Mouse (Mus musculus): Measurements from ENCODE around the gene Serinc5.
"Not testable (repeated sequence)": the region's sequence is repeated elsewhere in the genome, so short reads cannot be mapped to it uniquely, and the experiment has no call there.

Serinc5 gene

GRCm38 (mm10) chr13:92610311-92611221, at the start of gene Serinc5:
Gene Serinc5 (plus strand): TSS chr13:92611091.
- DNase-seq (ENCODE audit: extremely low read depth, low read depth), result peak; percentile 74

- no peak for DNase-seq (ENCODE audit: extremely low read depth, low read depth)
These were observed 34.8 kb upstream of the Serinc5 start, which contains the start of gene Spz1 for GRCm38 (mm10) chr13:92576072-92576471. Gene Spz1 (minus strand): TSS chr13:92576172.

DNA sequence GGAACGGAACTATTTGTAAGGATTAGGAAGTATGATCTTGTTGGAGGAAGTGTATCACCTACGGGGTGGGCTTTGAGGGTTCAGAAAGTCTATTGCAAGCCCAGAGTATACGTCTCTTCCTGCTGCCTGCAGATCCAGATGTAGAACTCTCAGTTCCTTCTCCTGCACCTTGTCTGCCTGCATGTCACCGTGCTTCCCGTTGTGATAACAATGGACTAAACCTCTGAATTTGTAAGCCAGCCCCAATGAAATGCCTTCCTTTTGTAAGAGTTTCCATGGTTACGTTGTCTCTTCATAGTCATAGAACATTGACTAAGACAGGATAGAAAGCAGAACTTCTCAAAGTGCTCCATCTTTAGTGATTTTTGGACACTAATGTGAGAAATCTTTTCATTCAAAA, 34.2 kb upstream of the Serinc5 start:
- DNase-seq (ENCODE audit: extremely low read depth, low read depth), result no peak

DNA sequence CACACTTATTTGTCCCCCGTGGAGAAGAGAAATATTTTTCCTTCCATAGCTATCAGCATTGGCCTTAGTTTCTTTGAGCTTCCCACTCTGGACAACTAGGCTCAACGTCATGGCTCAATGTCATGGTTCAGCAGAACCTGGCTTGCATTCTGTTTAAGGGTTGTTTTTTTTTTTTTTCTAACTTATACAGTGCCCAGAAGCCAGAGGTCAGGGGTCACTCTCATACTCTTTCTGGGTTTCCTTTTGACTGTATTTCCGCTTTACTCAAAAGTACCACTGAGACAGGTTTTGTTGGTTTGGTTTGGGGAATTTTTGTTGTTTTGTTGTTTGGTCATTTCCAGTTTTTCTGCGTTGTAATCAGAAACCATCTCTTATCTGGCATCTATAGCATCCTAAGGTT, 32.7 kb upstream of the Serinc5 start:
- no peak for DNase-seq (ENCODE audit: extremely low read depth, low read depth)

- DNase-seq (ENCODE audit: extremely low read depth, low read depth), result peak; percentile 33
These were observed 30.5 kb upstream of the Serinc5 start for GRCm38 (mm10) chr13:92580220-92581043.

GRCm38 (mm10) chr13:92584094-92584717, 26.7 kb upstream of the Serinc5 start:
- no peak for DNase-seq (ENCODE audit: extremely low read depth, low read depth)

GRCm38 (mm10) chr13:92588704-92589103, 22.2 kb upstream of the Serinc5 start:
- DNase-seq (ENCODE audit: extremely low read depth, low read depth), result no peak

DNA sequence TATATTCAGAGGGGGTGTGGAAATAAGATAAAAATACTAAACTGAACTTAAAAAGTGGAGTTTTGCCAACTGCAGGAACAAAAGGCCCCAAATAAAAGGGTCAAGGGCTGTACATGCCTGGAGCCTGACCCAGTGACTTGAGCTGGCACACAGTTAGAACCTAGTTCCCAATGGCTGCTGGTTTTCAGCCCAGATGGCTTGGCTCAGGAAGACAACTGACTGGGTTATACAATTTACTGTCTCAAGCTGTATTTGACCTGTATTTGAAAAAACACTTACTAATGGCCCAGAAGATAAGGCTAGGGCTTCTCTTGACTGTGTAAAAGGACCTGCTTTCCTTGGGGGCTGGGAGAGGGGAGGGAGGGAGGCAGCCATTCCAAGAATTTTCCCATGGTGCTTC, 21.6 kb upstream of the Serinc5 start:
- DNase-seq (ENCODE audit: extremely low read depth, low read depth), result no peak

DNA sequence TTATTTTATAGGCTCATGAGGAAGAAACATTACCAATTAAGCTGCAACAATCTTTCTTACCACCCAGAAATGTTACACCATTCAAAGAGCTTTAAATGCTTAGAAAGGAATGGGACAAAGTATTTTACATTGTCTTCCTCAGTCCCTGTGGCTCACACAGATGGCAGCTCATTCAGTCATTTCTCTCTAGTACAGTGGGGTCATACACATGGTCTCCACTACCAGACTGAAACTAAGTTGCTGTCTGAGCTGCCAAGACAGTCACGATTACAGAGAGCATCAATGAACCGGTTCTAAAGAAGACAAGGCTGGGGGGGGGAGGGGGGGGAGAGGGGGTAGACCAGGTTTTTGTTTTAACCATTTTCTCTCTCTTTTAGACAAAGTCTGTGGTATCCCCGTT, 19.7 kb upstream of the Serinc5 start:
- DNase-seq (ENCODE audit: extremely low read depth, low read depth), result no peak

DNA sequence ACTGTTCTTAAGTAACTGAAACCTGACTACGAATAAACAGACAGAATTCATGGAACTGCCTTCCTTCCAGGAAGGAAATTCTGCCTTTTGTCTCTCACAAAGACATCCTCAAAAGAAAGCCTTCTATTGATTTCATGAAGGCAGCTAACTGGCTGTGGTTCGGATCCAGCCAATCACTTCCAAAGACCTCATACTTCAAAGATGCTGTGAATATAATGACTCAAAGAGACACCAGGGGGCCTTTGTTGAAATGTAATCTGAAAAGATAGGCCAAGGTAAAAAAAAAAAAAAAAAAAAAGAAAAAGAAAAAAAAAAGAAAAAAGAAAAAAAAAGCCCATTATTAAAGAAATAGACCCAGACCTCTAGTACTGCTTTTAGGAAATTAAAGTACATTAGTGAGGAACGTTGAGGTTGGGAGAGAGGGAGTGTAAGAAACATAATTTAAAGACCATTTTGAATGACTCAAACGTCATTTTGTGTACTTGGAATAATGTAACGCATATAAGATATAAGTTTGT, 18.6 kb upstream of the Serinc5 start:
- DNase-seq (ENCODE audit: extremely low read depth, low read depth), result no peak

DNA sequence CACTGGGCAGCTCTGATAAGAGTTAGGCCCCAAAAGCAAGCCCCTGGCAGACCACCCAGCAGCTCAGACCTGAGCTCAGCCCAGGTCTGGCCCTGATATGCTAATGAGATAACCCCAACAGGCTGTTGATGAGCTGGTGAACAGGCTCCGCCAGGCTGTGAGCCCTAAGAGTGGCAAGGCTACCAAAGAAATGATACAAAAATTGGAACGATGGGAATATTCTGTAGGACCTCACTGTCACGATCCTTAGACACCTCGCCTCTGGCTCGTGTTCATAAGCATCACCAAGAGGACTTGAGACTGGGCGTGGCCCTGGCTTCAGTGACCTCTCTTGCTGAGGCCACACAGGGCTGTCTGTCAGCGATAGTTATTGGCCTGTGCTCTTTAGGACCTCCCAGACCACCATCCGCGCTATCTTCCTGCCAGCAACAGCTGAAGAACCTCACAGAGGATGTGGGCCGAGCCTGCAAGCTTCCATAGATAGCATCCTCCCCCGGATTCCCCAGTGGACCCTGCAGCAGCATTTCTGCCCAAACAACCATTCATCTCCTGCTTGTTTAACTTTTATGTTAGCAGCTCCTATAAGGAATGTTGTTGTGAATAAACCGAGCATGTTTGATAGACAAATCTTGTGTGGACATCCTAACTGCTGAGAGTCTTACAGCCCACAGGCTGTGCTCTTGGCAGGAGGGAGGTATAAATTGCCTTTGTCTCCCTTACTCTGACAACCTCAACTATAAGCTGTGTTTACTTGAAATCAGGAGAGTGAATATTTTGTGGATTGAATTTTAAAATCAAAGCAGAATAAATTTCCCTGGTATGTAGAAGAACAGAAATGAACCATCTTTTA, 17.9 kb upstream of the Serinc5 start:
- DNase-seq (ENCODE audit: extremely low read depth, low read depth), result peak; percentile 53

DNA sequence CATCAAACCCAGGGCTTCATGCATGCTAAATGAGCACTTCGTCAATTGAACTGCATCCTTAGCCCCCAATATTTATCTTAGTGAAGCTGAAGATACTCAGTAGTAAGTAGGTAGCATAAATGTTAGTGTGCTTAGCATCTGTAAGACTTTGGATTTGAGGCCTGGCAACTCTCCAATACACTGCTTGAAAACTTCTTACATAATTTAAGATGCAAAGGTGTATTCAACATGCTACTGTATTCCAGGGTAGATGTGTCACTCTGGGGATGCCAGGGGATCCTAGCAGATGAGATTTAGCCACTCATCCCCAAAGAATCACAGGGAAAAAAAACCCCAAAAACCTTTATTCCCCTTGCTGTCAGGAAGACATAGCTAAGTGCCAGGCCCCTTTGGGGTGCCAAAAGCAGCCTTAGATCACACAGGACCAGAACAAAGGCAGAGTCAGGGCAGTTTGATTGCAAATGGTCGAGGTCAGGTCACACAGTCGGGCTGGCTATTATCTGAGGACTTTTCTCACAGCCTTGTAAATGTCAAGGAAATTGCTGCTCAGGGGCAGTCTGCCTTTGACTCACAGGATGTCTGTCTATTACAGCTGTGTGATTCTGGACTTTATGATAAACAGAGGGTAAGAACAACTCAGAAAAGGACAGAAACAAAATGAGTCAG, 17.0 kb upstream of the Serinc5 start:
- DNase-seq (ENCODE audit: extremely low read depth, low read depth), result no peak

DNA sequence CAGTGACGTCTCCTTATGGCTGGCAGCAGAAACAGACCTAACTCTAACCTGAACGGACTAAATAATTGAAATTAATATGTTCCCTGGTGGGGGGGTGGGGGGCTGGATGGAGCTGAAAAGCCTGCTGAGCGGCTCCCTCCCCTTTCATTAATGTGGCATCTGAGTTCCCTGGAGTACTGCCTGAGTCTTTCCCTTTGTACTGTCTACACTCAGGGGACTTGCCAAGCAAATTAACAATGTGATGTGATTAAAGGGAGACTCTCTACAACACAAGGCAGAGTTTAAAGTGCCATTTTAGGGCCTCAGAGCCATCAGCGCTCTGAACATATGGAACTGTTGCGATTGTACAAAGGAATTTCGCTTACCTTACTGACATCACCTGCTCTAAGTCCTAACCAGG, 16.4 kb upstream of the Serinc5 start:
- DNase-seq (ENCODE audit: extremely low read depth, low read depth), result no peak

- DNase-seq (ENCODE audit: extremely low read depth, low read depth), result no peak
These were observed 16.0 kb upstream of the Serinc5 start for GRCm38 (mm10) chr13:92594907-92595306.

DNA sequence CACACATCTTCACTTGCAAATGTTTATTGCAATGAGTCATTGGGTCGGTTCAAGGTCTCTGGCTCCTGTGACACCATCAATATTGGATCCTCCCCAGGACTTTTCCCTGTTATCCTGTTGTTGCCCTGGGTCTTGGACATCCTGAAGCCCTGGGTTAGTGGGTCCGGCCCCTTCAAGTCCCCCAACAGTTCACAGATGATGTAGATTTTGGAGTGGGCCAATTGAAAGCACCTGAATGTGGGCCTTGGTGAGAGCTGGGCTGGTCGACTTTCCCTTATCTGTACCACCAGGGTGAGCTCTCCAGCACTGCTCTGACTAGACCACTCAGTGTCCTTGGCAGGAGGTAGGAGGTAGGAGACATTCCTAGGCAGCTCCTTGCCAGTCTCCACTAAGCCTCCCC, 15.5 kb upstream of the Serinc5 start:
- DNase-seq (ENCODE audit: extremely low read depth, low read depth), result no peak

DNA sequence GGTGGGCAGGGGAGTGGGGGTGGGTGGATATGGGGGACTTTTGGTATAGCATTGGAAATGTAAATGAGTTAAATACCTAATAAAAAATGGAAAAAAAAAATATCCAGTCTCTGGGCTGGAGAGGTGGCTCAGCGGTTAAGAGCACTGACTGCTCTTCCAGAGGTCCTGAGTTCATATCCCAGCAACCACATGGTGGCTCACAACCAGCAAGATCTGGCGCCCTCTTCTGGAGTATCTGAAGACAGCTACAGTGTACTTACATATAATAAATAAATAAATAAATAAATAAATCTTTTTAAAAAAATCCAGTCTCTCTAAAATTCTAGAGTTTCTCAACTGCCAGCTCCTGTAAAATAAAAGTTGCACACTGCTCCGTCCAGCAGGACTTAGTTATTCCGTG, 5.6 kb upstream of the Serinc5 start:
- DNase-seq (ENCODE audit: extremely low read depth, low read depth), result not testable (repeated sequence)

DNA sequence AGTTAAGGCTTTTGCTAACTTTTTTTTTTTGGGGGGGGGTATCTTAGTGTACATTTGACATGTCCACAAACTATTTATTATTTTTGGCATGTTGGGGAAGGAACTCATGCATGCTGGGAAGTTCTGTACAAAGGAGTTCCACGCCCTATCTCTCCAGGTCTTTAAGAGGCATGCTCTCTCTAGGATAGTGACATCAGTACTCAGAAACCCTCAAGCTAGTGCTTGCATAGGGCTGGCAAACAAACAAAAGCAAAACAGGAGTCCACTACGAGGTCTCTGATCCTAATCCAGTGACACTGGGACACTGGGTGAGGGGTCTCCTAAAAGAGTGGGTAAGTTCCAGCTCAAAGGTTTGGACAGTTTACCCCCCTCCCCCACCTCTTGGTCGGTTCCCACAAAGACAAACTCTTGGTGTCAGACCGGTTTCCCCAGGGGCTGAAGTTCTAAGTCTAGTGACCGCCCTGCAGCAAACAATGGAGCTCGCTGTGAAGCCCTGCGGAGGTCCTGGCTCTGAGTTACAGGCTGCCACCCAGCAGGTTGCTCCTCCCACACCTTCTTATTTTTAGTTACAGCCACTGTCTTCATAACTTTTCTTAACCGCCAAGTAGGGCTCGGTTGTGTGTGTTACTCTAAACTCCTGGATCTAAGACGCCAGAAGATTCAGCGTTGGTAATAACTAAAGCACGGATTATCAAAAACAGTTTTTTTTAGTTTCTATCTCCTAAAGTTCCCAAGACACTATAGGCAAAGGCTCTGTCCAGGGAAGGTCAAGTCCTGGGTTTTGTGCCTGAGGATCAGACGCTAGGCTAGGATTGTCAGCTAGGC, 1.2 kb upstream of the Serinc5 start:
- DNase-seq (ENCODE audit: extremely low read depth, low read depth), result peak; percentile 46

DNA sequence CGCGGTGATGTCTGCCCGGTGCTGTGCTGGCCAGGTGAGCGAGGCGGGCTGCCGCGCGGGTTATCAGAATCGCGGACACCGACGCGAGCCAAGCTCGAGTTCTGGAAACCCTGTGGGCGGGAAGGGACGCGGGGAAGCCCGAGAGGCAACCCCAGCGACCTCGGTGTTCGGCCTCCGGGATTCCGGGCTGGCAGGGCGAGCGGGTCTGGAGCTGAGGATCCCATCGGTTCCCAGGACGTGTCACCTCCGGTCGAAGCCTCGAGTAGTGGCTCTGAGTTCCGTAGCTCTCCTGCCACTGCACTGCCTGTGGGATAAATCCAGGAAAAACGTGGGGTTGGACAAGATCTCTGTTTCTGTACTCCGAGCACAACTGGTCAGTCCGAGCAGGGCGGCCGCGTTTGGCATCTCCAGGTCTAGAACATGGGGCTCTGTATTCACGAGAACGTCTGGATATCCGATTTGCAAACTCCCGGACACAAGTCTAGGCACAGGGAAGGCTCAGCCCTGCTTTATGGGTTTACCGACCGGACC, 428 bp downstream of the Serinc5 start:
- no peak for DNase-seq (ENCODE audit: extremely low read depth, low read depth)

DNA sequence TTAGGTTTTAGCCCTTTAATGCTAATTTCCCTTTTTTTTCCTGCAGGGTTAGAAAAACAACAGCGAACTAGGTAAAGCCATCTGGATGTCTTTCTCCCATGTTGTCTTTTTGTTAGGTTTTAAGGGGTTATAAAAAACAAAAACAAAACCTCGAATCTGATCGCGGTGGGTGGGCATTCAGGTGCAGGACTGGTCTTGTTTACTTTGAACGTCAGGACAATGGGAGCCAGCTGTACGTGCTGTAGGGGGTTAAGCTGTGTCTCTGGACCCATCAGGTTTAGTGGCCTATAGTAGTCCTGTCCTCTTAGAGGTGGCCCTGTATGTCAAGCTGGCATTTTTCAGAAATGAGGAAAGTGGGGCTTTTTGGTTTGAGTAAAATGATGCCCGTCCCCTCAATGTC, 1.0 kb downstream of the Serinc5 start:
- DNase-seq (ENCODE audit: extremely low read depth, low read depth), result no peak
